Mouse (Mus musculus) forelimb bud, embryonic 11.5 days (tissue): ENCODE measurements around the gene Pax5.

Experiments used
- DNase-seq: peaks from one replicate; pipeline ENCODE4 v3.0.0-alpha.2; 2012; ENCODE audit warnings: low read depth, low spot score

Pax5 gene

DNA sequence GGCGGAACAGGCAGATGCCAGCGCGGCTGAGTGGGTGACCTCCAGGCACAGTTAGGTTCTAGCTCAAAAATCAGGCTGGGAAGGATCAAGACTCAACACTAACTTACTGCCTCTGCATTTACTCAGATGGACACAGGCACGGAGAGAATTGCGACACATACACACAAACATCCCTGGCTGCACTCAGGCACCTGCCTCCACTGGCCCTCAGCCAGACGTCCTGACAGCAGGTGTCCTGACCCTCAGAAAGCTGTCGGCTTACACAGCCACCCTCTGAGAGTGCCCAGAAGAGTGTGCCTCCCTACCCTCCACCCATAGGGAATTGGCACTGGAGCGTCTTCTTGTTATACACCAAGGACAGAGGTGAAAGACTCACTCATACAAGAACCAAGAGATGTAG lies 108.9 kb downstream of the Pax5 start:
- no peak for DNase-seq

DNA sequence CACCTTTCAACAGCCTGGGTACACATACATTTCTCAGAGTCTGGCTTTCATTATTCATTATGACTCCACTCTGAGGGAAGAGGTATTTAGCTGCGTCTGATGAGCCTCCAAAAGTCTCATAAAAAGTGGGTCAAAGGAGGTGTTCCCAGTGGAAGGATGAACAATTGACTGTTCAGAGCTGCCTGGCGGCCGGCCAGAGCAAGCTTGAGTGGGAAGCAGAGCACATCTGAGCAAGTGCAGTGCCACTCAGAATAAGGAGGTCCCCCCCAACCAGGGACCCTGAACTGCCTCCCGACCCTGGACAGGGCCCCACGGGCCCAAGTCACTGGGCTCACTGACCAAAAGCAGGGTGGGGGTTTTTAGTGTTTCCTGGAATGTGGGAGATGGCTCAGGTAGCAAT lies 109.4 kb downstream of the Pax5 start:
- peak; percentile 43 for DNase-seq

DNA sequence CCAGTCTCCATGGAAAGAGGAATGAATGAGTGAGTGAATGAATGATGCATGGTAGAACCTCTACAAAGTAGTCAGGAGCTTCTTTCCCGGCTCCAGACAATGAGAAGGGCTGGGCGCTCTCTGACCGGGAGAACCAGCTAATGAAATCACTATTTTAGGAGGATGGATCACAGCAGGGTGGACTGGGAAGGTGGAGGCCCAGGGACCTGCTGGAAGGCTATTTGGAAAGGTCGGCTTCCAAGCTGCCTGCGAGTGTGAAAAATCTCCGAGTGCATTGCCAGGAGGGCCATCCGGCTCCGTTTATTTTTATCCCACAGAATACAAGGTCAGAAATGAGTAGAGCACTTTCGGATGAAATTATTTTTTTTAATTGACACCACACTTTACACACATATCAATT lies 112.3 kb downstream of the Pax5 start:
- no peak for DNase-seq

DNA sequence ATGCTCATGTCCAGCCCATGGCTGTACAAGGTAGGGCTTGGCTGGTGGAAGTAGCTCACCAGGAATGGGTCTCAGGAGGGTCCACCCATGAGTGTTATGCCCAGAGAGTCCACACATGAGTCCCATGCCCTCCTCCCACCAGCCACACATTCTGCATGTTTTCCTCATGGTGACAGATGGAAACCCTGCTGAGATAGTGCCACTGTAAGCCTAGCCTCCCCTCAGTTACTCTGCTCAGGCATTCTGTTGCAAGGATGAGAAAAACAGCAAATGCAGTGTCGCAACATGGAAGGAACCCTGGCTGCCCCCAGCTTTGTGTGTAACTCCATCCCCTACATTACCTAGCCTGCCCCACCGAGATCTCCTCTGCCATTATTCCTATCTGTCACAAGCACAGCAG lies 117.2 kb downstream of the Pax5 start:
- DNase-seq: no peak

DNA sequence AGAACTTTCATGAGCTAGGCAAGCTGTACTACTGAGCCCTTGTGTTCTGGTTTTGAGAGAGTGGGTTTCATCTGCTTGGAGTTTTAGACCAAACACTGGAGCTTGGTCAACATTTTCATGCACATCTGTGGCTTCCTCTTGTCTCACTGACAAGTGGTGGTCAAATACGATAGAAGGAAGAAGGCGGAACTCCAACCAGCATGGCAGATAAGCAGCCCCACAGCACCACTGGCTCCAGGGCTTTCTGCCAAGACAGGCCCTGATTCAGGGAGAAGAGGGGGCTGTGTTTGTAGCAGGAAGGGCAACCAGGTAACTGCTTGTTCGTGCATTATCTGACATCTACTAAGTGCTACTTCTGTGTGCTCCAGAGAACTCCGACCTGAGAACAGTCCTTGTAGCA lies 127.6 kb downstream of the Pax5 start:
- no peak for DNase-seq

DNA sequence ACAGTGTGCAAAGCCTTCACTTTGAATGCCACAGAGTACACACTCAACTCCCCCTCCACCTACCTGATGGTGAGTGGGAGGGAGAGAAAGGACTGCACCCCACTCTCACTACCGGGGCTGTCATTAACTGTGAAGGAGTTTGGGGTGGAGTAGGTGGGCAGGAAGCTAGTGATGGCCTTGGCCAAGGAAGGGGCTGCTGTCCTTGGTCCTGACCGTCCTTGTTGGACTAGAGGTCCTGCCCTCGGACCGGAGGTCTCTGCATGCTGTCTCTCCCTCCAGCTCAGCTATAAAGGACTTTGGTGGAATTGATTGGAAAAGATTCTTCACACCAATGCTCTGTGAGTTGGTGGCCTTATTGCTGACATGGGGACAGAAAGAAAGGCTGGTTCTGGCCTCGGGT lies 131.7 kb downstream of the Pax5 start:
- DNase-seq: peak; percentile 63

DNA sequence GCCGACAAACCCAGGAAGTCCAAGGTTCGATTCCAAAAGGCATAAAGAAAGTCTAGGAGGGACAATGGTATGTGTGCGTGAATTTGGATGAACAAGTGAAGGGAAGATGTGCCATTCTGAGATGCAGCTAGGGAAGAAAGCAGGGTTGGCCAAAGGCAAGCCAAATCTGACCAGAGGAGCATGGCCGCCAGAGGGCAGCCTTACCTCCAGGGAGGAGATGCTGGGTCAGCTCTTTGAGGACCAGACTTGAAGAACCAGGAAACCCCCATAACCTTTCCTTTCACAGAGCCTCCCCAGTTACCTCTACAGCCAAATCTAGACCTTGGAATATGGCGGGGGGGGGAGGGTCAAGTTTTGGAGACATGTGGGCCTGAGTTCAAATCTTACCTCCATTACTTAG lies 133.0 kb downstream of the Pax5 start:
- peak; percentile 36 for DNase-seq

DNA sequence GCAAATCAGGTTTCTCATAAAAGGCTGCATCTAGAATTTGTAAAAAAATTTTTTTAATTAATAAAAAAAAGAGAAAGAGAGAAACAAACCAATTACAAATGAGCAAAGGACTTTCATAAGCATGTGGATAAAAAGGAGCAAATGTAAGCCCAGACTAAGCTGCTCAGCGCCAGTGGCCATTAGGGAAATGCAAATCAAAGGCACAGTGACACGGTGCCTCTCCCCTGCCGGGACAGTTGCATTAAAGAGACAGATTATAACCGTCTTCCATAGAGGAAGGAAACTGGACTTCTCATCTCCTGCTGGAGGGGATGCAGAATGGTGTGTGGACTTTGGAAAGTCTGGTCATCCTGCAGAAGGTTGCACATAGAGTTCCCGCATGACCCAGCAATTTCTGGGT lies 133.5 kb downstream of the Pax5 start:
- no peak for DNase-seq

DNA sequence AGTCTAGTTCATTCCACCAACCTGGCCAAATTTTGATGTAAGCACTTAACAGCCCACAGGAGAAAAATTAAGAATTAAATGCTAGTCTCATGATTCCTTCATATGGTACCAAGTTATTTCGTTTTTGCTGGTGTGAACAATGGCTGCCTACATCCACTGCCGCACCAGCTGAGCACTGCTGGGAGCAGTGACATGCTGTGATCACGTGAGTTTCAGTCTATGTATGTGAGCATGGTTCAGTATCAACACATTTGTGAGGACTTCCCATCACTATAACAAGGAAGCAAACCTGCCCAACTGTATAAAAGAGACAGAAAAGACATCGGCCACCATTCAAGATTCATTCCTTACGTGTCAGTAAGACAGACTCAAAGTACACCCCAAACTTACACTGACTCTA lies 137.3 kb downstream of the Pax5 start:
- DNase-seq: no peak

DNA sequence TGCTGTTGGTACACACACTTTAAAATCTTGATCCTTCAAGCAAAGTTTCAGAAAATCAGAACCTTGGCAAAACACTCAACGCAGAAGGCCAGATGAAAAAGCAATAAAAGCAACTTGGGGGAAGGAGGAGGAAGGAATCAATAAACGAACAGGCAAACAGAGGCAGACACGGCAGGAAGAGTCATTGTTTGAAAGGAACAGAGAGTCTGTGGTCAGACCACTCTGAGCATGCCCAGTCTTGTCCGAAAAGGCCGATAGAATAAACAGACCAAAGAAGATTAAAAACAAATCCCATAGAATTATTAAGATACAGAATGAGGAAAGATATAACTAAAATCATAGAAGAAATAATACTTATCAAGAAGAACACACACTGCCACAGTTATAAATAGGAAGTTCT lies 137.9 kb downstream of the Pax5 start:
- DNase-seq: no peak

DNA sequence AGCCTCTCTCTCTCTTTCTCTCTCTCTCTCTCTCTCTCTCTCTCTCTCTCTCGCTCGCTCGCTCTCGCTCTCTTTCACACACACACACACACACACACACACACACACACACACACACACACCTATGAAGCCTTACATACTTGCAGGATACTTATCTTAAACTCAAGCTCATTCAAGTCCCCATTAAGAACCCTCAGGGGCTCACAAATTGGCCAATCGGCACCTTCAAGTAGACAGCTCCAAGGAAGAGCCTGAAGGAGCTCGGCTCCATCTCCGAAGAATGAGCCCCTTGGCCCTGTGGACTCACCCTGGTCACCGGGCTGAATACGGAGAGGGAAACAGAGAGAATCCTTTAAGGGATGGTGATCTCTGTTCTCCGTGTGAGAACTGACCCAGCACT lies 141.1 kb downstream of the Pax5 start:
- no peak for DNase-seq

DNA sequence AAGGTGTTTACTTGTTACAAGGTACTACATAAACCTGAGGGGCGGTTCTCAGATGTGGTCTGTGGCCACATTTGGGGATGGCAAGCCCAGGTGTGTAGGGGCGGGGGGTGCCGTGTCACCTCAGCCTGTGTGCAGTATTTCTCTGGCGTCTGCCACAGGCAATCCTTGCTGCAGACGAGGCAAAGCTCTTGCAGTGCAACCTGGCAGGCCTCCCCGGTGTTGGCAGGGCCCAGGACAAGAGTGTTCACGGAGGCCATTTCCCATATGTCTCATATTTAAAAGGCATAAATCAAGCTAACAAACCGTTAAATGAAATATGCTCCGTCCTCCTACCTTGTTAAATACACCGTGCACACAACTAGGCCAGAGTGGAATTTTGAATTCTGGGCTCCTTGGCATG lies 141.6 kb downstream of the Pax5 start:
- DNase-seq: peak; percentile 30

DNA sequence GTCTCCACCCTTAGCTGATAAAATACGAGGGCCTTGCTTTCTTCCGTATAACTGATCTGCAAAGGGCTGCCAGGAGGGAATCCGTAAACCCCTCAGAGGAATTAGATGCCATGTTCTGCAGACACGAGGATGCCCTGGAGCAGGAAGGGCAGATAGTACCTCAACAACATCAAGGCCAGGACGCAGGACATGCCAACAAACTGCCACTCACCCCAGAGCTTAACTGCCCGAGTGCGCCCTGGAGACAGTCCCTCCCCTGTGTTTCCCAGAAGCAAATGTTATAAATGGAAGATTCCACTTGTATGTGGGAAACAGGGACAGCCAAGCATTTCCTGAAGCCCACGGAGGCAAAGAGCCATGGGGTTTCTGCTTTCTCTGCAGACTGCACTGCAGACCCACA lies 143.9 kb downstream of the Pax5 start:
- DNase-seq: no peak

DNA sequence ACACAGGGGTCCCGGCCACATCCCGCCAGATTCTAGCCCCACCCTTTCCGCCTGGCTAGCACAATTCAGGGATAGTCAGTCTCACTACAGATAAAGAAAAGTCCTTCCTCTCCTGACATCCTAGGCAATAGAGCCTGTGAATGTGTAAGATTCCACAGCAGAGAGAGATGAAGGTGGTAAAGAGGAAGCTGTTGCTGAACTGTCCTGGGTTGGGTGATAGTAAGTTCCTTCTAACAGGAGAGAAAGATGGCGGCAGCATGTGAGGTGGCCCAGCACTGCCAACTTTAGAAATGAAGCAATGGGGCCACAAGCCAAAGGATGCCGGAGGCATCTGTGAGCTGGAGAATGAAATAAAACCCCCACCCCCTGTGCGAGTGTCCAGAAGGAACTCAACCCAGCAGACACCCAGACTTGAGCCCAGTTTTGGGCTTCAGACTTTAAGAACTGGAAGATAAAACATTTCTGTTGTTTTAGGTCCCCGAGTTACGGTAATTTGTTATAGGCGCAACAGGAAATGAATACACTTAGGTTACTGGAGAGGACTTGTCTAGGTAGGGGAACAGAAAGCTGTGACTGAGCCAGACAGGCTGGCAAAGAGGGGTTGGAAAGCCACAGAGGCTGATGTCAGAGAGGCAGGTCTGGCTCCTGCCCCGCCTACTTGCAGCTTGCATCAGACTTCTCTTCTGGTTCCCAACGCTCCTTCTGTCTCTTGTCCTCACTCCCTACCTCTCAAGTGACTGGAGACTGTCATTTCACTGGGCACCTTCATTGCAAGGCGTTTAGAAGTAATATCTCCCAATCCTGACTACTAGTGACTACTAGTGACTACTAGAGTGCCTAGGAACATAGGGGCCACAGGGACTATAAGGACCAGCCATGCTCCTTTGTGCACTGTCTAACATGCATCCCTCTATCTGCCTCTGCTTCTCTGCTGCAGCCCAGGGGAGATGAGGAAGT lies 144.9 kb downstream of the Pax5 start:
- DNase-seq: no peak

DNA sequence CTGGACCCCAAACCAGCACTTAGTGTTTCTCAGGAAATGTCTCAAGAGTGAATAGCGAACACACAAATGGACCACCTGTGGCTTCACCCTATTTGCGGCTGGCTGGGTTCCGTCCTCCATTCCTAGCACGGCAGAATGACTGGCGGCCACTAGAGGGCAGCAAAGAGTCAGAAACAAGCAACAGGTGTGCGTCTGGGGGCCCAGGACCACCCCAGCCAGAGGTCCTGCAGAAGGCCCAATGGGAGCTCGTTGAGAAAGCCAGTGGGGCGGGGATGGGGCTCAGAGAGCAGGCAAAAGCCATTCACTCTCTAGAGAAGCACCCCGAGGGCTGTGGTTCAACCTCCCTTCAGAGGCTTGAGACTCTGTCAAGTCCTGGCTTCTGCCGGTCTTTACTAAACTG lies 145.7 kb downstream of the Pax5 start:
- peak; percentile 76 for DNase-seq

DNA sequence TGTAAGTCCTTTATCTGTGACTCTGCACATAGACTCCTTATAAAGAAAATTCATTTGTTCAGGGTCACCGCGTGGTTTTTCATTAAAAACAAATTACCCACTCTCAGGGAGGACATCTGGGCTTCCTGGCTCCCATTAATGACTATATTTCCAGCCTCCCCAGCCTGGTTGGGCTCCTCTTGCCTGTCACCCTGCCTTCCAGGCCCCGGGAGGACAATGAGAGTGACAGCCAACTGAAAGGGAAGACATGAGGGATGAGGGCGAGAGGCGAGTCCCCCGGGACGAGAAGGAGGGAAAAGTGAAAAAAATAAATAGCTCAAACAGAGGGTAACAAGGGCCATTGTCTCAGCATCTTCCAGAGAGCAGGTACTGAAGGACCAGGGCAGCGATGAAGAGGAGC lies 149.3 kb downstream of the Pax5 start:
- no peak for DNase-seq

DNA sequence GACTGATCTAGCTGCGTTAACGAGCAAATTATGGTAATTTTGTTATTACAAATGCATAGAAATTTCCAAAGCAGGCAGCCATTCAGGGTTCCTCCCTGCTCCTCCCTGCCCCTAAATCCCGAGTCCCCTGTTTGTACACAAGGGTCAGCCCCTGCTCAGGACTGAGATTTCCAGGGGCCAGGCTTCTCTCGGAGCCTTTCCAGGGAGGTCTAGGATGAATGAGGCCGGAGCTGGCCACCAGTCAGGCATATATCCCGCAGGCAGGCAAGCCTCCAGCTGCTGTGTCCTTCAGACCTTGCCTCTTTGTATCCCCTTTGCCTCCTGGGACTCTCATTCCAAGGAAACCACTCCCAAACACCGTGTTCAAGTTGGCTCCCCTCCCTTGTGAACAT lies 151.7 kb downstream of the Pax5 start:
- no peak for DNase-seq

DNA sequence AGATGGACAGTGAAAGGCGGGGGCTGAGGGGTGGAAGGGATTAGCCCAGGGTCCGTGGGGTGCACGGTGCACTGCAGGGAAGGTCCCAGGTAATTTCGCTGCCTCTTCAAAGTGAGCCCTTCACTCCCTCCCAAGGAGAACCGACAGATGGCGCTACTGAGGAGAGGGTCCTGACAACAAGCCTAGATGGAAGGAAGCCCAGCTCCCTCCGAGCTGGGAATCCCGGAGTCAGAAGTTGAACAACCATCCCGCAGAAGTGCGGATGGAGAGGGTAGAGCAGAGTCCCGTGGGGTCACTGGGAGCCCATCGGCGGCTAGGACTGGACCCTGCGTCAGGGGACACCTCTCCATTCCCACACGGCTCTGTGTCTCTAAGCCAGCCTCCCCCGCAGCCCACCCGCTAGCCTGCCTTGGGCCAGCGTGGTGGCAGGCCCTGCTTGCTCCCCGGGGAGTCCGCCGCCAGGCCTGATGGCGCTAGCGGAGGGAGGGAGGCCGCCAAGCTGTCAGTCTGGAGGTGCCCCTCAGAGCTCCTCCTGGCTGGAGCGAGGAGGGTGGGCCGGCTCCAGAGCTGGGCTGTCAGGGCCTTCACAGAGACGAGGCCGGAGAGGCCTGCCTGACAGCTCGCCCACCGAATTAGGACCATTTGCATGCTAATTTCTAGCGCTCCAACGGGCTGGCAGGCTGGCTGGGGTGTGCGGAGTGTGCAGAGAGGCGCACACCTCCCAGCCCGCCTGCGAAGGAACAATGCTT lies 152.3 kb downstream of the Pax5 start:
- peak; percentile 84 for DNase-seq

DNA sequence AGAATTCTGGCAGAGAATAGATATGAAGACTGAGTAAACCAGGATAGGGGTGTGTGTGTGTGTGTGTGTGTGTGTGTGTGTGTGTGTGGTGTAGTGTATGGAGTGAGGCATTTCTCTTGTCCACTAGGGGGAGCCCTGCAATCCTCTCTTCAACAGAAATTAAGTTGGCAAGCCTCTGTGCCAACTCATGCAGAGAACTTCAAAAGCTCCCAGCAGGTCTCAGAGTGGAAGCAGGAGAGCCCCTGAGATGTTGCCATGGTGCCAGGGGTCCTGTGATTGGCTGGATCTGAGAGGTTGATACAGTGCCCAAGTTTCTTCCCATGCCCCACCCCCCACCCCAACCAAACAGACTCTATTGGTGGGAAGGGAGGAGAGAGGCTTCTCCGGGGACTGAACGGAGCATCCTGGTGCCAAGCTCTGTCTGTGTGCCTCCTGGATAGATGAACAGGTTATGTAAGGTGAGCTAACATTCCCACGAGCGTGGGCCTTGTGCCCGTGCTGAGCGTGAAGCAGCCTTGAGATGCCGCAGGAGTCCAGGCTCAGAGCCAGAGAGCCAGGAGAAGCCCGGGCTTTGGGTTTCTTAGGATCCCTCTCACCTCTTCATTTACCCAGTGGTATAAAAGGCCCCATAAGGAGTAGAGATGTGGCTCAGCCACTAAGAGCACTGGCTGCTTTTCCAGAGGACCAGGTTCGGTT lies 153.6 kb downstream of the Pax5 start:
- no peak for DNase-seq

DNA sequence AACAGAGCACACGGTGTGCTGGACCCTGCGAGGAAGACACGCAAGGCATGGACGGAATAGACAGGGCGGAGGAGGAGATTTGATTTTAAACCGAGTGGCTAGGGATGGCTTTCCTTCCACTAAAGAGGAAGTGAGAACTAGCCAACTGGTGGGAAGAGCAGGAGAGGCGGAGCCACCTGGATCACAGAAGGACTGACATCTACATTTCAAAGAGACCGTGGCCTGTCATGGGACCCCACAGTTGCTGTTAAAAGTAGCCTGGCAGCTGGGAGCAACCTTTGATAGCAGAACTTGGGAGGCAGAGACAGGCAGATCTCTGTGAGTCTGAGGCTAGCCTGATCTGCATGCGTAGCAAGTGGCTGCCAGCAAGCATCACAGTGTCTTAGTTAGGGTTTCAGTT lies 154.7 kb downstream of the Pax5 start:
- DNase-seq: no peak

DNA sequence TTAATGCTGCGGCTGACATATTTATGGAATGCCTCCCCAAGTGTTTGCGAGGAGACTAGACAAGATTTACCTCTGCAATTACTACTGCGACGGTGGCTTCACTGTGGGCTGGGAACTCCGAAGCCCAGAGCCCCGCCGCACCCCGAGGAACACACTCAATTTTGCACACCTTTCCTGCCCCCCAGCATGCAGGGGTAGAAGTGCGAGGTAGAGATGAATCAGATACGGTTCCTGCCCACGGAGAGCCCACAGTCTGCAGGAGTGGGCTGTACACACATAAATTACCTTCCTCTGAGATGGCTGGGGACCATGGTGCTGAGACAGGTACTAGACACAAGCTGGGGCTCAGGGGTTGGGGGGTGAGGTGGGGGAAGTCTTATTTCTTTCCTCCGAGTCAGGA lies 158.8 kb downstream of the Pax5 start:
- DNase-seq: no peak

DNA sequence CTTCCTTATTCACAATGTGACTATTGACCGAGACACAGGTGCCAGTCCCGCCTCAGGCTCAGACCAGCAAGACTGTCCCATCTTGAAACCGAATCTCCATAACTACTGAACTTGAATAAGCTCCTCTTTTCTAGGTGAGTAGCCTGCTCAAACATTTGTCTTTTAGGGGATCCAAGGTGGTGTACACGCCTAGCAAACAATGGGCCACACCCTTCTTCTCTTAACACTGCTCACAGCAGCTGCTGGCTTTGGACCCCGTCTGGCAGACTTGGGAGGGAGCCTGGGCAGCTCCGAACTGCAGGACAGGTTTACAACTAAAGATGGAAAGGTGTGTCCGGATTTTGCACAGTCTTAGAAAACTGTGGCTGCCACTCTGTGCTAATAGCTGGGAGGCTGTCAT lies 161.3 kb downstream of the Pax5 start:
- no peak for DNase-seq
